Mouse (Mus musculus) liver, embryonic 16.5 days (tissue): ENCODE results near the gene Cenpc1. TPM values are rescaled to one million over a fixed set of nuclear protein-coding genes. Genes with fewer than 3 reads are reported as not detected.

ENCODE experiments used
- ATAC-seq: fragments of 200-750 bp; cut with Nextera tagmentation; 2 replicates; pipeline ENCODE4 v1.8.0; 2017; ENCODE audit warnings: low read depth, mild to moderate bottlenecking, moderate number of reproducible peaks, moderate library complexity
- H3K27ac ChIP-seq: fragments of 300-500 bp; sonication (generic); 2 replicates; pipeline ENCODE4 v1.5.1; 2014; ENCODE audit warnings: mild to moderate bottlenecking, low read length
- H3K27me3 ChIP-seq: fragments of 300-500 bp; sonication (generic); 2 replicates; pipeline ENCODE4 v1.6.1; 2014; ENCODE audit warnings: low read depth, low read length, mixed read lengths; ENCODE audit not compliant: control insufficient read depth, insufficient read depth
- H3K36me3 ChIP-seq: fragments of 300-500 bp; sonication (generic); 2 replicates; pipeline ENCODE4 v1.6.1; 2014; ENCODE audit warnings: mild to moderate bottlenecking; ENCODE audit not compliant: control insufficient read depth, insufficient read depth
- H3K4me1 ChIP-seq: fragments of 300-500 bp; sonication (generic); 2 replicates; pipeline ENCODE4 v1.6.1; 2014; ENCODE audit warnings: low read depth, low read length, mixed read lengths; ENCODE audit not compliant: control insufficient read depth
- H3K4me2 ChIP-seq: fragments of 300-500 bp; sonication (generic); 2 replicates; pipeline ENCODE4 v1.6.1; 2014; ENCODE audit warnings: low read depth, low read length, mixed read lengths
- H3K4me3 ChIP-seq: fragments of 300-500 bp; sonication (generic); 2 replicates; pipeline ENCODE4 v1.5.1; 2014; ENCODE audit warnings: low read depth, mild to moderate bottlenecking, low read length
- H3K9ac ChIP-seq: fragments of 300-500 bp; sonication (generic); 2 replicates; pipeline ENCODE4 v1.6.1; 2014; ENCODE audit warnings: low read depth, low read length
- H3K9me3 ChIP-seq: fragments of 300-500 bp; sonication (generic); replicated peaks from 2 replicates; pipeline ENCODE4 v1.6.1; 2016; ENCODE audit warnings: low read length; ENCODE audit not compliant: control insufficient read depth
- WGBS: fragments of 180-500 bp; shearing (Covaris S2); extraction: QIAGEN DNeasy Blood & Tissue Kit; methylation state at CpG from one replicate; pipeline ENCODE4 v1.1.7; 2014; ENCODE audit not compliant: insufficient replicate concordance; 5-methylcytosine and 5-hydroxymethylcytosine counted together
- polyA plus RNA-seq: library from polyadenylated mRNA; unstranded; fragments of >200 nt; fragmentation: Nextera tagmentation; extraction: Ambion mirVana; gene quantifications from 2 replicates; pipeline ENCODE4 v1.2.1, GENCODE M21; 2015

Gene Cenpc1
- polyA plus RNA-seq, 1 experiment from 2014 or later: 12.9 TPM

- 45% methylated on average over 6 of the region's 6 CpGs for WGBS
- Histone ChIP-seq H3K4me3 (no peak overlapping the region), H3K9ac (no peak overlapping the region), H3K36me3 (no peaks in the 10 kb centered on the region), H3K4me2 (no peak overlapping the region), H3K27ac (no peak overlapping the region), H3K4me1 (no peaks in the 10 kb centered on the region), H3K9me3 (no peaks in the 10 kb centered on the region), H3K27me3 (no peaks in the 10 kb centered on the region)
- ATAC-seq: no peak
Observed at GRCm38 (mm10) chr5:86086751-86087150, 21.4 kb upstream of the Cenpc1 start.

DNA sequence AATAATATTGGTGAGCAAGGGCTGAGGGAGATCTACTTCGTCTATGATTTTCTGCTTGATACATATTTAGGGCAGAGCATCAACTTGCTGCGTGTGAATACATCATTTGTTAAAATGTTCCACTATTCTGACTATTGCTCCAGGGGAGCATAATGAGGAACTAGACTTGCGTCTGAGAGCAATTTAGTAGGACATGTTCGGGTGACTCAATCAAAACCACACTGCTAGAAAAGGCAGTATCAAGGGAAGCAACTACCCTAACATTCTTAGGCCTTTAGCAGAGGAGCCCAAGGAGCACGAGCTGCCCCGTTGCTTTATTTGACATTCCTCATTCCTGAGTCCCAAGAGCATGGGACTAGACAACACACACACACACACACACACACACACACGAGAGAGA lies 19.6 kb upstream of the Cenpc1 start:
- H3K4me3 ChIP-seq: no peak overlapping the region
- no peak overlapping the region for H3K9ac ChIP-seq
- H3K36me3 ChIP-seq: no peaks in the 10 kb centered on the region
- no peak overlapping the region for H3K27ac ChIP-seq
- H3K4me1 ChIP-seq: no peaks in the 10 kb centered on the region
- H3K27me3 ChIP-seq: no peaks in the 10 kb centered on the region
- H3K9me3 ChIP-seq: no peaks in the 10 kb centered on the region
- ATAC-seq: no peak
- no peak overlapping the region for H3K4me2 ChIP-seq
- WGBS: 53% methylated on average over 7 of the region's 7 CpGs

GRCm38 (mm10) chr5:86083987-86084386 lies 18.6 kb upstream of the Cenpc1 start:
- no peaks in the 10 kb centered on the region for H3K4me1 ChIP-seq
- H3K9ac ChIP-seq: no peak overlapping the region
- 60% methylated on average over 6 of the region's 6 CpGs for WGBS
- H3K36me3 ChIP-seq: no peaks in the 10 kb centered on the region
- no peak overlapping the region for H3K4me2 ChIP-seq
- H3K27ac ChIP-seq: no peak overlapping the region
- no peaks in the 10 kb centered on the region for H3K9me3 ChIP-seq
- no peaks in the 10 kb centered on the region for H3K27me3 ChIP-seq
- no peak overlapping the region for H3K4me3 ChIP-seq
- no peak for ATAC-seq

DNA sequence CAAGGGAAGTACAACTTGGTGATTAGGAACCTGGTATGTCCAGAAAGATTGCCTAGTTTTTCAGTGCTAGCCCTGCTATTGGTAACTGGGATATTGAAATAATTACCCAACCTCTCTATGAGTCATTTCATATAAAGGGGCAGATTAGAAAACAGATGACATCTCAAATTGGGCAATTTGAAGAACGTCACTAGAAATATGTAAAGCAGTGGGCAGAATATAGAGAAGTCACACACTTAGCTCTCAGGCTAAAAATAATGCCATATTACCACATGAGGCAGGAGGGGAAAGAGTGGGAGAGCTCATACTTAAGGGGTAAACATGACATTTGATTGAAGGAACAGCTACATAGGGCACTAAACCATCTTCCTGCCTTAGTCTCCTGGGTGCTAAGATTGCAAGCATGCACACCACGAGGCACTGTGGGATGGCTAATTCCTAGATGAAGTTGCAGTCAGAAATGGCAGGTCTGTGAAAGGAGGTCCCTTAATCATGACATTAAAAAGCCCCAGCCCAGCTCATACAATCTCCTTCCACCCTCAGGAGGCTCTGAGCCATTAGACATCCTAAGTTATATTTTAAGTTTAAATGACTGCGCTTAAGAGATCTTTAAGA lies 13.4 kb upstream of the Cenpc1 start:
- Histone ChIP-seq H3K36me3 (no peaks in the 10 kb centered on the region), H3K4me2 (no peak overlapping the region), H3K9ac (no peak overlapping the region), H3K4me3 (no peak overlapping the region), H3K4me1 (no peaks in the 10 kb centered on the region), H3K27me3 (no peaks in the 10 kb centered on the region), H3K9me3 (no peaks in the 10 kb centered on the region), H3K27ac (no peak overlapping the region)
- 0 out of 2 replicates have a peak, but pooled peaks have one; percentile 32 for ATAC-seq
- 48% methylated on average over 3 of the region's 3 CpGs for WGBS

DNA sequence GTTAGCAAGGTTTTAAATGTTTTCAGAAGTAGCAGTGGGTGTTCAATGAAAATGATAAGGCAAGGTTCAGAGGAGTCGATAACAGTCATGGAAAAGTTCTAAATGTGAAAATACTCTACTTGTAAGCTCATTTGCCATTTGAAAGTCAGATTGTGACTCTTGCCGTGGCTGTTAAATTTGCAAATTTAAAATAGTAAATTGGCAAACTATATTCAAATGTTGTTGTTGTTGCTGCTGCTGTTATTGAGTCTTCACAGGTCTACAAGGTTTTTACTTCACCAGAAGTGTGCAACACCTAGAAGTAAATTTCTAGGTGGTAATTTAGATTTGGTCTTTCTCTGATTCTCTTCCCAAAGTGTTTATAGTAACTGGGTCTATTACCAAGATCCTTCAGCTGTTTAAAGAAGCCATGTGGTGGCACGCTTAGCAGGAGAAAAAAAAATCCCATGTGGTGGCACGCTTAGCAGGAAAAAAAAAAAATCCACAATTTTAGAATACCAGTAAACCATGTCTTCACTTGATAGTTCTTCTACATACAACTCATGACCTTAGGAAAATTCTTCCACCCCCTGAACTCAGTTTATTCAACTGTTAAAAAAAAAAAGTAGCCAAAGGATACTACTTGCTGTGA lies 7.5 kb upstream of the Cenpc1 start:
- no peak overlapping the region for H3K9ac ChIP-seq
- H3K4me3 ChIP-seq: no peak overlapping the region
- 36% methylated on average over 4 of the region's 4 CpGs for WGBS
- no peak overlapping the region for H3K4me2 ChIP-seq
- no peak for ATAC-seq
- no peaks in the 10 kb centered on the region for H3K9me3 ChIP-seq
- H3K27me3 ChIP-seq: no peaks in the 10 kb centered on the region
- H3K36me3 ChIP-seq: no peaks in the 10 kb centered on the region
- H3K4me1 ChIP-seq: peaks cover 8% of the 10 kb centered on the region
- no peak overlapping the region for H3K27ac ChIP-seq

DNA sequence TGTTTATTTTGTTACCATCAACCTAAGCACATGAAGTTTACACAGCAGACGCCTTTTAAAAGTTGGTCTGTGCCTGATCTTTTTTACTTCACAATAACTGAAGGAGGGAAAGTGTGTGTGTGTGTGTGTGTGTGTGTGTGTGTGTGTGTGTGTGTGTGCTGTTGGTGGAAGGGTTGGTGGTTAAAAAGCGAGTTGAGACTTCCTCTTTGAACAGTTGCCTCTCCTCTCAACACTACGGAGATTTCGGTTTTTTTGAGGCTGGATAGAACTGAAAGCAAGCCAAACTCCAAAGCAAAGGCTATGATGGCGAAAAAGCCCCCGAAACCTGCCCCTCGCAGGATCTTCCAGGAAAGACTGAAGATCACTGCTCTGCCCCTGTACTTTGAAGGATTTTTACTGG lies 6.2 kb upstream of the Cenpc1 start, which contains the start of gene Stap1:
Stap1 (plus strand) TSS at position 209 of the 400 bp plus-strand sequence.
- H3K4me3 ChIP-seq: peak within 1 kb of the TSS; percentile 54
- peak within 1 kb of the TSS; percentile 44 for H3K9ac ChIP-seq
- peak within 1 kb of the TSS; percentile 41; the same call in 1 of the 2 replicates for H3K27ac ChIP-seq
- H3K36me3 ChIP-seq: no peaks in the 10 kb centered on the region
- H3K4me1 ChIP-seq: peaks cover 14% of the 10 kb centered on the region
- no peaks in the 10 kb centered on the region for H3K9me3 ChIP-seq
- no peak for ATAC-seq
- 12% methylated on average over 7 of the region's 7 CpGs for WGBS
- no peaks in the 10 kb centered on the region for H3K27me3 ChIP-seq
- H3K4me2 ChIP-seq: peak within 1 kb of the TSS; percentile 52

DNA sequence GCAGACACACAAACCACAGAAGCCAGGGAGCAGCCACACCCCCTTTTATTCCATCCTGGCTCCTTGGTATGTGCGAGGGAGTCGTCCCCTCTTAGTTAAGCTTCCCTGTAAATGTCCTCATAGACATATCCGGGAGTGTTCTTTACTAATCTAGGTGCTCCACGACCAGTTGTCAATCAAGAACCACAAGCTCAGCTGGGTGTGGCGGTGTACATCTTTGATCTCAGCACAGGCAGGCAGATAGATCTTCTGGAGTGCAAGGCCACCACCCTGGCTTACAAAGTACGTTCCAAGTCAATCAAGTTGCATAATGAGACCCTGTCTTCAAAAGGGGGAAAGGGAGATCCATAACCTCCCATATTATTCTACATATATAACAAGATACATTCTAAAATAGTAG lies 3.7 kb upstream of the Cenpc1 start:
- 33% methylated on average over 6 of the region's 6 CpGs for WGBS

DNA sequence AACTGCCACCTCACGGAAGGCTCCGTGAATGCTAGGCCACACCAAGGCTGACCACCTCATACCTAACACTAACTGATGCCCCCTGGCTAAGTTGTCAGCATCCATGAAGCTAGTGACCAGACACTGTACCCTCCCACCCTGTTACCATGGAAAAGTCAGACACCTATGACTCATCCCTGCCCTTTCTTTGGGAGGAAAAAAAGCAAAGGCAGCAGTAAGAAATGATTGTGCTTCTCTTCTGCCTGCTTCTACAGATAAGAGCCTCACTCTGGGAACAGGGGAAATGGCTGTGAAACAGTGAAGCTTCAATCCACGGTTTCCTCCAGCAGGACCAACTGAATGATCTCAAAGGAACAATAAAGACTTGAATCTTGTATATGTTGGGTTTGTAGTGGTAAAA lies 3.1 kb upstream of the Cenpc1 start:
- no peak for ATAC-seq
- 19% methylated on average over 3 of the region's 3 CpGs for WGBS
- Histone ChIP-seq H3K4me3 (no peak overlapping the region), H3K36me3 (no peaks in the 10 kb centered on the region), H3K4me1 (peaks cover 26% of the 10 kb centered on the region), H3K4me2 (no peak overlapping the region), H3K9me3 (no peaks in the 10 kb centered on the region), H3K27me3 (no peaks in the 10 kb centered on the region), H3K9ac (no peak overlapping the region), H3K27ac (peak overlapping the region; percentile 54)

More for the DNA sequence above, 3.7 kb upstream of the Cenpc1 start:
- H3K4me1 ChIP-seq: peaks cover 22% of the 10 kb centered on the region
- no peaks in the 10 kb centered on the region for H3K9me3 ChIP-seq
- no peak overlapping the region for H3K9ac ChIP-seq
- H3K27me3 ChIP-seq: no peaks in the 10 kb centered on the region
- no peak overlapping the region for H3K4me2 ChIP-seq
- no peak overlapping the region for H3K27ac ChIP-seq
- ATAC-seq: no peak
- H3K4me3 ChIP-seq: no peak overlapping the region
- no peaks in the 10 kb centered on the region for H3K36me3 ChIP-seq

DNA sequence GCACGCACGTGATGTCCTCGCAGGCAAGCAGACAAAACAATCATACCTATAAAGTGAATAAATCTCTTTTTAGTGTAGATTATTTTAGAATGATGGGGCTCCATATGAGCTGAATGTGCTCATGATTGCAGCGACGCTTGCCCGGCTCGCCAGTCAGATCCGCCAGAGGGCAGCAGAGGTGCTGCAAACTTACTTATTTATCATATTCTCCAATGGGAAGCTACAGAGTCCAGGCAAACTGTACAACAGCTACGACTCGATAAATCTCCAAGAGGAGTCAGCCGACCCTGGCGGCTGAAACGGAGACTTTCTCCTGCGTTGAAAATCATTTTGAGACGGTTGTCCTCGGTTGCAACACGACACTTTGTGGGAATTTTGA lies 1.2 kb upstream of the Cenpc1 start:
- Histone ChIP-seq H3K36me3 (no peaks in the 10 kb centered on the region), H3K27ac (peak overlapping the region; percentile 85), H3K27me3 (no peaks in the 10 kb centered on the region), H3K4me1 (peaks cover 30% of the 10 kb centered on the region), H3K4me2 (peak overlapping the region; percentile 85), H3K4me3 (peak overlapping the region; percentile 64), H3K9ac (peak overlapping the region; percentile 59), H3K9me3 (no peaks in the 10 kb centered on the region)
- ATAC-seq: peak; percentile 10; the same call in 1 of the 2 replicates
- under 1% methylated on average over 17 of the region's 17 CpGs for WGBS
